Mouse (Mus musculus) brain, embryonic 18.5 days (tissue): ENCODE data around the gene Gnrhr.
A peak's percentile ranks its signal among the peaks of the same experiment; 100 is the strongest.

Experiments used
- DNase-seq: peaks from one replicate; pipeline ENCODE4 v3.0.0-alpha.2; 2012; ENCODE audit warnings: low read depth, low spot score

Gene Gnrhr

DNA sequence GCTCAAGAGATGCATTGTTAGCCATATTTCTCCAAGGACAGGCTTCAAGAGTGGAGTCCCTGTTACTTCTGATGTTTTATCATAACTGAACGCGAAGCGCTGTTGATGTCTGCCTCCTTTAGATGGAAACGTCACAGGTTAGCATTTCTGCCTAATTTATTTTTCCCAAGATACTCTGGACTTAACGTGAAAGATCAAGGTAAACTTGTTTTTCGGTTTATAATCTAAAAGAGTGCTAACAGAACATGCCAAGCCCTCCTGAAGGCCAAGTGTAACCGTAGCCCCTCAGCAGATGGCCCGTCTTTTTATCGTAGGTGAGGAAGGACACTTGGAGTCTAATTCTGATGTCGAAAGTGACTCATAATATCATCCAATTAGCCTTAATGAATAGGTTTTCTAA, at the start of gene Gnrhr:
Gnrhr (minus strand) TSS at position 101 of the 400 bp plus-strand sequence.
- no peak for DNase-seq

DNA sequence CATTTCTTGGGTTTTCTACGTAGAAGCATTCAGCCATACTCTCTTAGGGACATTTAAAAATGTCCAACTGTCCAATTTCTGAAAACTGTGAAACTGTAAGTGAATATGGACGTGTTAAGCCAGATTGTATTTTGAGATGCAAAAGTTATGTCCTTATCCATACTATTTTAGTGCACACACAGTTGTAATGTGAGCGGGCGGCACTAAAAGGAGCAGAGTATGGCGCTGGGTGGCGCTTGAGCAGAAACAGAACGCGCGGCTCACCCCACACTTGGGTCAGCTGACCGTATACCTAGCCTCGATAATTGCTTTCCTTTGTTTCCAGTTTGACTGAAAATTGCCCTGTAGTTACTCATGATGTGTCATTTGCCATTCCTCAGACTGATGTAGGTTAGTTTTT, 48.9 kb upstream of the Gnrhr start:
- DNase-seq, result no peak

DNA sequence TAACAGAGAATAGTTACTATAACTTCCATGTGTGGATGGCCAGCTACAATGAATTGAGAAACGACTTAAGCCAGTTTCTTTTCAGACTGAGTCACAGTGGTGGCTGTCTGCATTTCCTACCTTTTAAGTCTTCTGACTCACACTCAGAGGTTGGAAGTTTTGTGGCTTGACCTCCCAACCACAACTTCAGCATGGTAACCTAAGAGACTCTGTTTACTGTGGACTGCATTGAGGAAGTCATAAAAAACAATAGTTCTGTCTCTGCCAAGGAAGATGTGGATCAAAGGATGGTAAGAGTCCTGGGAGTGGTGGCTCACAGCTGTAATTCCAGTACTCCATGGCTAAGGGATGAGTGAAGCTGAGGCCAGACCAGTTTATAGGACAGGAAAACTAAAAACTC, 47.2 kb upstream of the Gnrhr start:
- DNase-seq, result no peak

DNA sequence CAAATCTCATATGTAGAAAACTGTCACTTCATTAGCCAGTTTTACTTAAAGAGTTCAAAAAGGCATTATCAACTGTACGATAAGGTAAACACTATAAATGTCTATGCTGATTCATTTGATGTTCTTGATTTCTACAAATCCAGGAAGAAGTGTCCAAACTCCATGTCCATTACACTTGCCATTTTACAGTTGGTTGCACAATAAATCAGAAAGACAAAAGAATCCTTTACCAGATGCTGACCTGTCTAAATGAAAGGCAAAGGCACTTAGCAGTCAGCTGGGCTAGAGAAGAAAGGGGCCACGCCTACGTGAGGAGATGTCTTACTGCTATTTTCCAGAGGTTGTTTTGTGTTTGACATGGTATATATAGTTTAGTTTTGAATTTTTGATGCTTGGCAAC, 46.6 kb upstream of the Gnrhr start:
- DNase-seq, result no peak

DNA sequence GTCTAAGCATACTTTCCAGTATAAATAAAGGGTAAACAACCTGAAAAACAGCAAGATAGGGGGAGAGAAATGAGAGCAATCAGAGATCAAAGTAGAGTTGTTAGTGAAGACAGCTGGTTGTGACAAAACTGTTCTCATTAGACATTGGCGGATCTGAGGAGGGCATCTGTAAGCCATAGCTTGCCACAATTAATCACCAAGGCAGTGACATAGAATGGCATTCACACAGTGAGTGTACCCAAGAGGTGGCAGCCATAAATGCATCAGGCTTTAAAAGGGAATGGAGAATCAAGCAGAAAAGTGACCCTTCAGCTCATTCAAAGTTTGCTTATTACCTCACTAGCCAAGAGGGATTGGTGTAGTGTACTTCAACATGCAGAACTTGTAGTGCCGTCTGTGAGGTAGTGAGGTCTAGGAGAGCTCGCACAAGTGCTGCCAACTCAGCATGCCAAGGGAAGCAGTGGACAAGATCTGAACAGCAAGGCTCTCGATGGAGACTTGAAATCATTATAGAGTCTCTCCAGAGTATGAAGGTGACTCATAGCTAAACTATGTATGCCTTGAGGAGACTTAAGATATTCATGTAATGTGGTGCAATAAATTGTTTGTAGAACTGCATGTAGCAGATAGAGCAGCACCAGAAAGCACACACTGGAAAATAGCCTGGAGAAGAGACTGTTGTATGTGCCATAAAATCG, 29.6 kb upstream of the Gnrhr start:
- no peak for DNase-seq

DNA sequence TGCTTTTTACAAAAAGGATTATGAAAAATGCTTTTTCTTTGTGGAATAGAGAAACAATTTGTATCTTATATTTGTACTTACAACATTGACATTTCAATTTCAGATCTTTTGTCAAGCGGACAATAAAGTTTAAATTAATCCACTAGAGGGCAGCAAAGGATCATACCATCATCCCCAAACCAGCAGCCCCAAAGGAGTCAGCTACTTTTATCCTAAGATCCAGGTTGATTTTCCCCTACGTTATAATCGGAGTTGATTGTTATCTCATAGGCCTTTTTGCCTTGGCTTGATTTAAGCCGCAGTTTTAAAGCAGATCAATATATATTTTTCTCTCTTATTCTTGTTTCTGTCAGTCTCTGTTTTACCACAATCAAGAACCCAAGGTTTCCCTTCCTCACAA, 6.3 kb downstream of the Gnrhr start:
- DNase-seq, result no peak

DNA sequence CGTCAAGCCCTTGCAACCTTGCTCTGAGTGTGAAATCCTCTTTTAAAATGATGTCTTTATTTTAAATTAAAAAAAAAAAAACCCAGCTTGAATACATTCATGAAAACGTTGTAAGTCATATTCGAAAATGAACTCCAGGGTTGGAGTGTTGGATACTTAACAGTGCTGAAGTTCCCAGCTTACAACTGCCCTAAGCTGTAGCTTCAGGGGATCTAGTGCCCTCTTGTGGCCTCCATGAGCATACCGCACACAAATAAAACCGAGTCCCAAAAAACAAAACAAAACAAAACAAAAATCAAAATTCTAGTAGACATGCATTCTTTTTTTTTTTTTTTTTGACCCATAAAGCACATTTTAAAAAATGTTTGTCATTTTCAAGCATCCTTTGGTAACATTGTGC, 6.9 kb downstream of the Gnrhr start:
- no peak for DNase-seq

DNA sequence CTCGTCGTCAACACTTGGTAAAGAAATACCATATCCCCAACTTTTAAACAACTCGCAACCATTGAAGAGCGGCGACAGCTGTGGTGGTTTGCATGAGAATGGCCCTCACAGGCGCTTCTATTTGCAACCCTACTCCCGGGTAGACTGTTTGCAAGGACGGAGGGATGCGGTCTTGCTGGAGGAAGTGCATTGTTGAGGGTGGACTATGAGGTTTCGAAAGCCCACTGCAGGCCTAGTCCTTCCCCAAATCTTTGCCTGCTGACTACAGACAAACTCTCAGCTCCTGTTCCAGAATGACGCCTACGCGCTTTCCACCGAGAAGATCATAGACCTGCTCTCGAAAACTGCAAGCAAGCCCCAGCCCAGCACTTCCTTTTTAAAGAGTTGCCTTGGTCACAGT, 7.4 kb downstream of the Gnrhr start:
- DNase-seq, result no peak

DNA sequence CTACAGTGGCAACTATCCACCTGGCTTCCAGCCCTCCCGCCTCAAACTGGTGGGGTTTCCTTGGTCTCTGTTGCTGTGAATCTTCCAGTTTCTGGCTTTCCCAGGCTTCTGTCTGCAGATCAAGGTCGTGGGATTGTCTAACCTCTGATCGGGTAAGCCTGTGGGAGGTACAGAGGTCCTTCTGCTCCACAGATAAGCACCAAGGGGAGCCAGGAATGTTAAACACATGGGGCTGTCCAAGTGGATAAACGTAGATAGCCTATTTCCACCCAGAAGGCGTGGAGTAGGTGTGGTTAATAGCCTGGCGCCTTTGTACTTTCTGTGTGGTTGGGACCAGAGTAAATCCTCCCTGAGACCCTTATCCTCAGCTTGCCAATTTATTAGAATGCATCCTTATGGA, 10.3 kb downstream of the Gnrhr start:
- DNase-seq, result no peak

DNA sequence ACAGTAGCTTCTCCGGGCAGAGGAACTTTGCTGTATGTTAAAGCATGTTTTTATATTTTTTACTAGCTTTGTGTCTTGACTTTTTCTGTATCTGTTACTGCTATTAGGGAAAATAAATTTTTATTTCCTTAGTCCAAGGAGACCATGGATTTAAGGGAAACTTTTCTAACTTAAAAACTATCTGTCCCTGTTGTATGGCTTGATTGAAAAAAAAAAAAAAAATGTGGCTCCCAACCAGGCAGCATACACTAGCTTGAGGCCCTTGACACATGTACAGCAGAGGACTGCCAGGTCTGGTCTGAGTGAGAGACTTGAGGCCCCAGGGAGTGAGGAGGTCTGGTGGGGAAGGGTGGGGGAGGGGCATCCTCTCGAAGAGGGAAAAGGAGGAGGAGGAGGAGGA, 23.9 kb downstream of the Gnrhr start:
- DNase-seq, result no peak

DNA sequence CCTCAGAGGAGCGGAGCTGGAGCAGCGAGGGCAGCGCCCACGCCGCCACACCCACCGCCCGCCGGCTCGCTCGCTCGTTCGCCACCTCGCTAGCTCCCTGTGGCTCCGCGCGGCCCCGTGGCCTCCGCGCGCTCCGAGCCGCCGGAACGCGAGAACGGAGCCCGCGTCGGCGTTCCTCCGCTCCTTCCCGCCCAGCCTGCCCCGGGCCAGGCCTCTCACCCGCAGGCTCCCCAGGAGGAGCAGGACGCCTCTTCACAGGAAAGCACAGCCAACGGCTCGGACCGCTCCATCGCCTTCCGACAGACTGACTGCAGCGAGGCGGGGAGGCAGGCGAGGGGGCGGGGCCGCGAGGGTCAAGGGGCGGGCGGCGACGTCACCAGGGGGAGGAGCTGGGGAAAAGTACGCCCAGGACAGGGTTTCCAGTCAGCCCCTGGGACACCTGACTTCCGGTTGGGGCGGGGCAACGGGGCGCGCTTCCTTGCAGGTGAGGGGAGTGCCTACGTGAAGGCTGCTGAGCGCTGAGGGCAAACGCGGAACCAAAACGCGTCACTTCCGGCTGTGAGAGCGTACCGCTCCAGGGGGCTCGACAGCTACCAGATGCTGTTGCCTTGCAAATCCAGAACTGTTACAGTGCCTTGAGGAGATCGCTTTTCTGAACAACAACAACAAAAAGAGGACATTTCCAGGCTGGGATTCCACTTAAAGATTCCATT, 25.1 kb downstream of the Gnrhr start, which contains the start of gene Uba6:
Uba6 (minus strand) TSS at position 355 of the 713 bp plus-strand sequence.
- DNase-seq, result peak; percentile 98

DNA sequence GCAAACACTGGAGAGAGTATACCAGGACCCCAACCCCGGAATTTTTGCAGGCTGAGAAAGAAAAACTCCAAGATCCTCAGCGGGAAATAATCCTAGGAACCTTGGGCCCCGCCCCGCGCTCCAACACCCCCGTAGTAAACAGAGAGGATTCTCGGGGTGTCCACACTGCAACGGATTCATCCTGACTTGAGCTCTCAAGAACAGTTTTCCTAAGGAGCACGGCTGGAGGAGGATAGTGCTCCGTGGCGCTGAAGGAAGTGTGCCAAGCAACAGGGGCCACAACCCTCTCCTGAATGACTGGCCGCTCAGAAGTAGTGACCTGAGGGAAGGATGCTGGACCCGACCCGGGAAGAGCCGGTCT, 25.6 kb downstream of the Gnrhr start:
- no peak for DNase-seq
